Mouse (Mus musculus): ENCODE measurements around the gene Wdr90. TPM values are rescaled to one million over a fixed set of nuclear protein-coding genes. Genes with fewer than 3 reads are reported as not detected.

Gene Wdr90
- polyA plus RNA-seq, 1 experiment from 2014 or later: 30.0 TPM

DNA sequence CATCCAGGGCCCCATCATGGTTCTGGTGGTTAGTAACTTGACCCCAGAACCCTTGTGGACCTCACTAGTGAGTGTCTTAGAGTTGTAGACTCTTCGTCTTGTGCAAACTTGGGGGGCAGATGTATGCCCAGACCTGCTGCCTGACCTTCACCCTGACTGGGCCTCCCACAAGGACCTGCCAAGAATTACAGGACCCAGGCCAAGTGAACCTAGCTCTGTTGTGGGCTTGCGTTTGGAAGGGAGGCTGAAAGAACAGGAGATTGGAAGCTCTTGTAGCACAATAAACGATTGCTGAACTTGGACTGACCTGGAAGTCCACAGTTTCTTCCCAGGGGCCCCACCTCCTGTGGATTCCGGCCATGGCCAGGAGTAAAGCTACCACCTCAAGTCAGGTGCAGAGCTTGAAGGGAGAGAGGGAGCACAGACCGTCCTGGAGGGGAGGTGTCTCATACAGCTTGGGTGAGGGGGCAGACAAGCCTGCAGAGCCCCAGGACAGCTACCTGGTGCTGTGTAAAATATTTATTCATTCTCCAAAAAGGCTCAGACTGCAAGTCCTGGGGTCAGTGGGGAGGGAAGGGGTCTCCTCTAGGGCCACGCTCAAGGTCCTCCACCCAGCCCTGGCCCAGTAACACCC lies 27.2 kb downstream of the Wdr90 start:
- no peak for ATAC-seq (ENCODE audit: insufficient number of reproducible peaks, insufficient read depth, low FRiP score, low TSS enrichment, low read depth)
- Histone ChIP-seq H3K4me1 (peaks cover 72% of the 10 kb centered on the region), H3K27ac (peak overlapping the region; percentile 95), H3K9me3 (no peaks in the 10 kb centered on the region), H3K4me2 (peak overlapping the region; percentile 98), H3K27me3 (no peaks in the 10 kb centered on the region), H3K9ac (peak overlapping the region; percentile 93), H3K36me3 (peaks cover 52% of the 10 kb centered on the region), H3K4me3 (peak overlapping the region; percentile 86)
- WGBS: 50% methylated on average over 6 of the region's 6 CpGs

GRCm38 (mm10) chr17:25833291-25833663 lies 28.0 kb downstream of the Wdr90 start, which contains the start of gene Stub1:
Stub1 (minus strand) TSS chr17:25833404.
- H3K4me1 ChIP-seq: peaks cover 75% of the 10 kb centered on the region
- WGBS: under 1% methylated on average over 24 of the region's 24 CpGs
- H3K9me3 ChIP-seq: no peaks in the 10 kb centered on the region
- H3K4me3 ChIP-seq: peak within 1 kb of the TSS; percentile 86
- H3K27ac ChIP-seq: peak within 1 kb of the TSS; percentile 95
- peaks cover 47% of the 10 kb centered on the region for H3K36me3 ChIP-seq
- H3K27me3 ChIP-seq: no peaks in the 10 kb centered on the region
- H3K4me2 ChIP-seq: peak within 1 kb of the TSS; percentile 98
- peak within 1 kb of the TSS; percentile 93 for H3K9ac ChIP-seq
- ATAC-seq (ENCODE audit: insufficient number of reproducible peaks, insufficient read depth, low FRiP score, low TSS enrichment, low read depth): peak; percentile 11; the same call in 1 of the 2 replicates

GRCm38 (mm10) chr17:25832436-25833290 lies 28.6 kb downstream of the Wdr90 start:
- Histone ChIP-seq H3K9me3 (no peaks in the 10 kb centered on the region), H3K9ac (peak overlapping the region; percentile 93), H3K4me3 (peak overlapping the region; percentile 86), H3K27me3 (no peaks in the 10 kb centered on the region), H3K4me1 (peaks cover 79% of the 10 kb centered on the region), H3K36me3 (peaks cover 47% of the 10 kb centered on the region), H3K27ac (peak overlapping the region; percentile 95), H3K4me2 (peak overlapping the region; percentile 98)
- peak; percentile 85 for ATAC-seq (ENCODE audit: insufficient number of reproducible peaks, insufficient read depth, low FRiP score, low TSS enrichment, low read depth)
- under 1% methylated on average over 71 of the region's 77 CpGs for WGBS

- H3K9ac ChIP-seq: peak overlapping the region; percentile 93
- no peak for ATAC-seq (ENCODE audit: insufficient number of reproducible peaks, insufficient read depth, low FRiP score, low TSS enrichment, low read depth)
- H3K27ac ChIP-seq: peak overlapping the region; percentile 95
- peak overlapping the region; percentile 98 for H3K4me2 ChIP-seq
- peaks cover 70% of the 10 kb centered on the region for H3K4me1 ChIP-seq
- peak overlapping the region; percentile 86 for H3K4me3 ChIP-seq
- H3K36me3 ChIP-seq: peaks cover 56% of the 10 kb centered on the region
- 63% methylated on average over 21 of the region's 21 CpGs for WGBS
- H3K9me3 ChIP-seq: no peaks in the 10 kb centered on the region
- H3K27me3 ChIP-seq: no peaks in the 10 kb centered on the region
Observed at GRCm38 (mm10) chr17:25831451-25832281, 29.6 kb downstream of the Wdr90 start.

- WGBS: 83% methylated on average over 14 of the region's 14 CpGs
- H3K27ac ChIP-seq: no peak overlapping the region
- no peak for ATAC-seq (ENCODE audit: insufficient number of reproducible peaks, insufficient read depth, low FRiP score, low TSS enrichment, low read depth)
- H3K9me3 ChIP-seq: no peaks in the 10 kb centered on the region
- H3K36me3 ChIP-seq: peaks cover 62% of the 10 kb centered on the region
- H3K27me3 ChIP-seq: no peaks in the 10 kb centered on the region
- peak overlapping the region; percentile 86 for H3K4me3 ChIP-seq
- peak overlapping the region; percentile 98 for H3K4me2 ChIP-seq
- H3K4me1 ChIP-seq: peaks cover 70% of the 10 kb centered on the region
- H3K9ac ChIP-seq: peak overlapping the region; percentile 93
Observed at GRCm38 (mm10) chr17:25830806-25831431, 30.4 kb downstream of the Wdr90 start.

- Histone ChIP-seq H3K9me3 (no peaks in the 10 kb centered on the region), H3K36me3 (peaks cover 62% of the 10 kb centered on the region), H3K27me3 (no peaks in the 10 kb centered on the region), H3K4me1 (peaks cover 67% of the 10 kb centered on the region), H3K4me3 (peak overlapping the region; percentile 86; the same call in 1 of the 2 replicates), H3K4me2 (peak overlapping the region; percentile 81), H3K27ac (no peak overlapping the region), H3K9ac (no peak overlapping the region; the same call in none of the 2 replicates)
- WGBS: 80% methylated on average over 4 of the region's 4 CpGs
- ATAC-seq (ENCODE audit: insufficient number of reproducible peaks, insufficient read depth, low FRiP score, low TSS enrichment, low read depth): no peak
Observed at GRCm38 (mm10) chr17:25830200-25830753, 31.0 kb downstream of the Wdr90 start.

- peak overlapping the region; percentile 92 for H3K27ac ChIP-seq
- H3K36me3 ChIP-seq: peaks cover 56% of the 10 kb centered on the region
- H3K9me3 ChIP-seq: no peaks in the 10 kb centered on the region
- 39% methylated on average over 8 of the region's 8 CpGs for WGBS
- H3K4me2 ChIP-seq: peak overlapping the region; percentile 81
- peak overlapping the region; percentile 81 for H3K9ac ChIP-seq
- no peaks in the 10 kb centered on the region for H3K27me3 ChIP-seq
- peaks cover 67% of the 10 kb centered on the region for H3K4me1 ChIP-seq
- no peak for ATAC-seq (ENCODE audit: insufficient number of reproducible peaks, insufficient read depth, low FRiP score, low TSS enrichment, low read depth)
- peak overlapping the region; percentile 60 for H3K4me3 ChIP-seq
Observed at GRCm38 (mm10) chr17:25829558-25830017, 31.7 kb downstream of the Wdr90 start.

DNA sequence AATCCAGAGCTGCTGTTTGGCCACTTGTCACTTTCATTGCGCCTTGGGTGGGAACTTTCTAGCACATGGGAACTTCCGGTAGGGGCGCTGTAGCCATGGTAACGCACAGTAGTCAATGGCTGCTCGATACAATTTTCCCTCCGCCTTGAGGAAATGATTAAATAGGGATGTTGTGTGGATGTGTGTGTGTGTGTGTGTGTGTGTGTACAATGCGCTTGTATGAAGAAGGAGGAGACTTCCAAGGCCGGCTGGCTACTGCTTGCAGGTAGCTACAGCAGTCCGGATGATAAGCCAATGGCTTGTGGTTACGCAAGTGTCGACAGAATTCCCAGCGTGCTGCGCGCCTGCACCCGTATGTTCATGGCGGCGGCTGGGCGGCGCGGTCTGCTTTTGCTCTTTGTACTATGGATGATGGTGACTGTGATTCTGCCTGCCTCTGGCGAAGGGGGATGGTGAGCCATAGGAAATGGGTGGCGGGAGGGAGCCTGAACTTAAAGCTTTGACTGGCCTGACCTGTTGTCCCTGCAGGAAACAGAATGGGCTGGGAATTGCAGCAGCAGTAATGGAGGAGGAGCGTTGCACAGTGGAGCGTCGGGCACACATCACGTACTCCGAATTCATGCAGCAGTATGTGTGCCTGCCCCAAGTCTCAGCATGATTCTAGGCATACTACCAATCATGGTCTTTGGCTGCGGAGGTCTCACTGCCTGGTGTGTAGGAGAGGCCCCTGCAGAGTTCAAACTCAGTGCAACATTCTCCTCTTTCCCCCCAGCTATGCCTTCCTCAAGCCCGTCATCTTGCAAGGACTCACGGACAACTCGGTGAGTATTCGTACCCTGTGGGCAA lies 32.4 kb downstream of the Wdr90 start, which contains the start of gene Jmjd8:
TSS of gene Jmjd8 (plus strand) at position 156 of the 846 bp plus-strand sequence.
- whole genome bisulfite sequencing: under 1% methylated on average over 32 of the region's 32 CpGs
- no peak for ATAC-seq (ENCODE audit: insufficient number of reproducible peaks, insufficient read depth, low FRiP score, low TSS enrichment, low read depth)
- peak within 1 kb of the TSS; percentile 81 for H3K9ac ChIP-seq
- no peaks in the 10 kb centered on the region for H3K27me3 ChIP-seq
- H3K4me2 ChIP-seq: peak within 1 kb of the TSS; percentile 81
- peak within 1 kb of the TSS; percentile 60 for H3K4me3 ChIP-seq
- peak within 1 kb of the TSS; percentile 92 for H3K27ac ChIP-seq
- H3K36me3 ChIP-seq: peaks cover 55% of the 10 kb centered on the region
- peaks cover 67% of the 10 kb centered on the region for H3K4me1 ChIP-seq
- no peaks in the 10 kb centered on the region for H3K9me3 ChIP-seq

GRCm38 (mm10) chr17:25828223-25828594 lies 33.1 kb downstream of the Wdr90 start:
- Histone ChIP-seq H3K27me3 (no peaks in the 10 kb centered on the region), H3K9ac (peak overlapping the region; percentile 81), H3K4me1 (peaks cover 64% of the 10 kb centered on the region), H3K4me3 (peak overlapping the region; percentile 60), H3K9me3 (no peaks in the 10 kb centered on the region), H3K36me3 (peaks cover 55% of the 10 kb centered on the region), H3K4me2 (peak overlapping the region; percentile 81), H3K27ac (peak overlapping the region; percentile 92; the same call in 1 of the 2 replicates)
- 81% methylated on average over 8 of the region's 8 CpGs for WGBS
- ATAC-seq (ENCODE audit: insufficient number of reproducible peaks, insufficient read depth, low FRiP score, low TSS enrichment, low read depth): no peak
